Mouse (Mus musculus): ENCODE results near the gene Slc25a28.

Gene Slc25a28

DNA sequence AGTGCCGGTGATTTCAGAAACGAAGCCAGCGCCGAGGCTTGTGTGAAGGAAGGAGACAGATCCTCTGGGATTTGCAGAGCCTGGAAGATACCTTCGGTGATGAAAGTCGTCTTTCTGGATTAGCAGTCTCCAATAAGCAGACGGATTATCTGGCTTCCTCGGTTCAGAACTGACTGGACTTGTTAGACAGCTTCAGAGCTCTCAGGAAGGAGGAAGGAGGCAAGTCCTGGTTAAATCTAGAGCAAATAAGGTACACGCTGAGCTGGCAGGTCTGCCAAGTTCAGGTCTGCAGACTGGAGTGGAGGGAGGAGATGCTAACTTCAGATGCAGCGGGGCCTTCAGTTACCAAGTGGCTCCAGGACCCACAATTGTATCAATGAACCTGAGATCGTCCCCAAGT, 32.8 kb downstream of the Slc25a28 start:
- no peak for DNase-seq (ENCODE audit: low spot score in 2 of 2)

DNA sequence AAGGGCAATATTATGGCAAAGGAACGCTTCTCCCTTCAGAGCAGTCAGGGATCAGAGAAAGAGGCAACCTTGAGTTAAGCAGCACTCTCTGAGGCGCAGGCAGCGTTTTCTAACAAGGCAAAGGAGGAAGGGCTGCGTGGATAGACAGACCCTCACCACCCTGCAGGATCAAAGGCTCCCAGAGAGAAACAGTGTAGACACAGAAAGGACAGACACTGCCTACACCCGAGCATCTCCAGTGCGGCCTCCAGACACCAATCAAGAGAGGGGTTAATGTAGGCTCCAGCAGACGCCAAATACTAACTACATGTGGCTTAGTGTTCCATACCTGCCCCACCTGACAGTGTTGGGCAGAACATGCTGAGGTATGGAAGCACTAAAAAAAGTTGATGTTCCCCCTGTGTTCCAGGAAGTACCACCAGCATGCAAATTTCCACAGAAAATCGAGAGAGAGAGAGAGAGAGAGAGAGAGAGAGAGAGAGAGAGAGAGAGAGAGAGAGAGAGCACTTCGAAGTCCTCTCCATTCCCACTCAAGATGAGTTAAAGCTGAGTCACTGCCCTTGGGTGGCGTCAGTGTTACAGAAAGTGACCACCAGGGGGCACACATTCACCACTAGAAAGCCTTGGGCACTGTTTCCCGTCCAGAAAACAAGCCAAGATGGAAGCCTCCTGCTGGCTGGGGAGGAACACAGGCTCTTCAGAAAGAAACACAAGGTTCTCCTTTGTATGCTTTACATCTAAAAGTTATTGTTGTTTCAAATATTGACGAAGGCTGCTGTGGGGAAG, 44.0 kb downstream of the Slc25a28 start:
- peak; percentile 32 to 63 for DNase-seq (ENCODE audit: low spot score in 2 of 2)

- DNase-seq (ENCODE audit: low spot score in 2 of 2), result no peak
Observed at GRCm38 (mm10) chr19:43629088-43629487, 45.6 kb downstream of the Slc25a28 start.

DNA sequence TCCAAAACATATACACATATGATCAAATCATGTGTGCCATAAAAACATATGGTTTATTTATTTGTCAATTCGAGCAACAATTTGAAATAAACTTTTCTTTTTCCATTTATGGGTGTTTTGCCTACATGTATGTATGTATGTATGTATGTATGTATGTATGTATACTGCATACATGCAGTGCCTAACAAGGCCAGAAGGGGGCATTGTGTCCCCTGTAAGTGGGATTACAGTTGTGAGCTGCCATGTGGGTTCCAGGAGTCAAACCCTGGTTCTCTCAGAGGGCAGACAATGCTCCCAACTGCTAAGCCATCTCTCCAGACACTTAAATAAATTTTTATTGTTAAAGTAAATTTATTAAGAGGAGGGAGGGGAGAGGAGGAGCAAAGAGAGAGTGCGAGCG, 47.3 kb downstream of the Slc25a28 start:
- no peak for DNase-seq (ENCODE audit: low spot score in 2 of 2)

DNA sequence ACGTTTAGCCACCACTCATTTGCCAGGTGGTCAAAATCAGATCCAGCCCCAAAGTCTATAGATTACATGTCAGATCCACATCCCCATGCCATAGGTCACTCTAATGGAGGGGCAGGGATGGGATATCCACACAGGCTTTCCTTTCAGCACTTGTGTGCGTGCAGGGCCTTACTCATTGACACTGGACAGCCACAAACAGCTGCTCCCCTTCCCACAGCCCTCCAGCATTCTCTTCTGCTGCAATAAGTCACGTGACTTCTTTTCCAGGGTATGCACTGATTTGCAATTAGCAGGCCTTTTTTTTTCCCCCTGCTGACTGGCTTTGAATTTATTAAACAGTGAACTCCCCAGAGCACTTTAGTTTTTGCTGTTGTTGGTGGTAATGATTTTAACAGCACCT, 48.5 kb downstream of the Slc25a28 start:
- DNase-seq (ENCODE audit: low spot score in 2 of 2), result no peak

DNA sequence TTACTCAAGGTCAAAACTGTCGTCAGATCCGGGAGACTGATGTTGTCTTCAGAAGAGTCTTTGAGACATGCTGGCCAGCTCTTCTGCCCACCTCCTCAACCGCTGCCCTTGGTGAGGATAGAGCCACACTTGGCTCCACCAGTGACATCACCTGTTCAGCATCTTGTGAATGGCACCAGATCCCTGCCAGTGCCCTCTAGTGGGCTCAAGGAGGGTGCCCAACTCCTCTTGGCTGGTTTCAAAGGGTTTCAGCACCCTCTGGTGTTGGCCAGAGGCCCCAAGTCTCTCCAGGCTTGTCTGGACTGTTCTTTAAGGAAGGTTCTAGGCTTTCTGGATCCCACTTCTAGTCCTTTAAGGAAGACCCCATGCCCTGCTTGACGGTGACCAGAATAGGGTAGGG, 50.8 kb downstream of the Slc25a28 start:
- no peak for DNase-seq (ENCODE audit: low spot score in 2 of 2)

DNA sequence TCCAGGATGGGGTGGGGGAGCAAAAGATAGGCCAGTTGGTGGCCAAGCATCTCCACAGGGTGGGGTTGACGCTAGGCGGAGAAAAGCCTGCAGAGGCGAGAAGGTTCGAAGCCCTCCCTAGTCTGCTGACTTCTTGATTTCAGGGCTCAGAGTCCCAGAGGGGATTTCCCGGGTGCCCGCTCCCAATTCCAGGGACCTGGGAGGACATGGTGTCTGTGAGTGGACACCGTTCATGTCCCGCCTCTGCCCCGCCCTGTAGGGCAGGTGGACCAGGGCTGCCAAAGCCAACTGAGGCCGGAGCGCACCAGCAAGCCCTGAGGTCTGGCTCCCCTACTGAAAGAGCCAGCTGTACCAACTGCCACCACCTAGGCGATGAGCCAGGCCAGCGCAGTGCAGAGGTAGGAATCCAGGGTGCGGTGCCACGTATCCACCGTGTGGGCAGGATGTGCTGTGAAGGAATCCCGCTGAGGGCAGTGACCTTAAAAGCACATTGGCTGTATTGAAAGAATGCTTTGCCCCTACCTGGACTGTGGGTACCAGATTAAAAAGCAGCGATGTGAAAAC, 54.7 kb downstream of the Slc25a28 start:
- no peak for DNase-seq (ENCODE audit: low spot score in 2 of 2)

DNA sequence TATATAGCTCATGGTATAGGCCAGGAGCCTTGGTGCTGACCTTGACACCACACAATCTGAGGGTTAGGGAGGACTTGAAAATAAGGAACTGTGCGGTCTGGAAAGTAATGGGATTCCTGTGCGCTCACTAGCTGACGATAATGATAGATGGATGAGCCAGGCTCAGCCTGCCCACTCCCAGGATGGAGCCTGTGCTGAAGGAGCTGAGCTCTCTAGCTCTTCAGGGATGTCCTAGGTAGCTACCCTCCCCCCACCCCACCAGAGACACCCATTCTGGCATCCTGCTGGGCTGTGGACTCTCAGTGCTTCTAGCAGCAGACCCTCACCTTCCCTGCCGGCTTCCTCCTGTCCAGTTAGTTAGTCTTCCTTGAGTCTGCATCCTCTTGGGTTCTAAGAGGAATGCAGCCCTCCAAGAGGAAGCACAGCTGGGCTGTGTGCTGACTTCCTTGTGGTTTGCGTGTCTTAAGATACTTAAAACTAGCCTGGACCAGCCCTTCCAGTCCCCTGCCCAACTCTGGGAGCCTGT, 56.1 kb downstream of the Slc25a28 start:
- DNase-seq (ENCODE audit: low spot score in 2 of 2), result no peak

DNA sequence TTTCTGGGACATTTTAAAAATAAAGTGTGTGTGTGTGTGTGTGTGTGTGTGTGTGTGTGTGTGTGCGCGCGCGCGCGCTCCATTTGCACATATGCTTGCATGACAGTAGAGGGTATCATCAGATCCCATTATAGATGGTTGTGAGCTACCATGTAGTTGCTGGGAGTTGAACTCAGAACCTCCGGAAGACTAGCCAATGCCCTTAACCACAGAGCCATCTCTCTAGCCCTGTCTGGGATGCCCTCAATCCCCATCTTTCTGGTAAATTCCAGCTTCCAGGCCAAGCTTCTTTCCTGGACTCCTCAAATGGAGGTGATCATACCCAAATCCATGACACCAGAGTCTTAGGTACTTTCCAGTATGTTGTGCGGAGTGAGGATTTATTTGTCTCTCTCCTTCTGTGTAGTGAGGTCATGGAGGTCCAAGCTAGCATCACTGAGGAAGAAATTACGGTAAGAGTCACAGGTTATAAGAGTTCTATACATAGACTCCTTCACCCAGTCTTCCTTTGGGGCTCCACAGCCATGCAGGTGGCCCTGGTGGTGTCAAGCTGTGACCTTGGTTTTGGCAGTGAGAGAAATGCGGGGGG, 56.8 kb downstream of the Slc25a28 start:
- no peak for DNase-seq (ENCODE audit: low spot score in 2 of 2)

DNA sequence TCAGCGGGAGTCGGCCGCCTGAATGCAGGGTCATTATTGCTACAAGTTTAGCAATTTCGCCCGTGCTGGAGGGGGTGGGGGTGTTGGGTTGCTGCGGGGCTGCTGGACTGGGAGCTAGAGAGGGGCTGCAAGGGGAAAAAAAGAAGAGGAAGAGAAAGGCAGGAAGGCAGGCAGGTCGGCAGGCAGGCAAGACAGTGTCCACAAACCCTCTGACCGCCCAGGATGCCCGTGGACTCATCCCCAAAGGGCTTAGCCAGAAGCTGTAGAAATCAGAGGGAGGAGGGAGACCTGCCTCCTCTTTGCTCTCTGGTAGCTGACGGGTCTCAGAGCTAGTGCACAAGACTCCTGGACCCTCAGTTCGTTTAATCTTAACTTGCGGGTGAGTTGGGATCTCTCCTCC, 57.8 kb downstream of the Slc25a28 start:
- DNase-seq (ENCODE audit: low spot score in 2 of 2), result no peak

DNA sequence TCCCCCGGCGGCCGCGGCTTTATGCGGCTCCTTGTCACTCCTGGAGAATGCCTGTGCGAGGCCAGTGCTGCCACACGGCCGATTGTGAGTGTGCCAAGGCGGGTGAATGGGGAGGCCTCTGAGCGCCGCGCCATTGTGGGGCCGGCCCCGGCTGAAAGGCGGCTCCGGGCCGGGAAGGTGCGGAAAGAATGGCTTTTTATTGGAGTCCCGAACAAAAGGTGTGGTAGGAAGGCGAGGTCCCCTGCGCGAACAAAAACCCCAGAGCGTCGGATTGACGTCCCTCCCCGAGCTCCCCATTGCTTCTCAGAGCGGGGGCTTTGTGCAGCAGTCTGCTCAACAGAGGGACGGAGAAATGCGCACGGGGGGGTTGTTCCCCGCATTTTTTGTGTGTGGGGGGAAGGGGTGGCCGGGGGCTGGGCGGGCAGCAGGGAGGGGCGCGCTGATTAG, 58.2 kb downstream of the Slc25a28 start:
- no peak for DNase-seq (ENCODE audit: low spot score in 2 of 2)

- no peak for DNase-seq (ENCODE audit: low spot score in 2 of 2)
Observed at GRCm38 (mm10) chr19:43615571-43616414, 58.9 kb downstream of the Slc25a28 start.

- DNase-seq (ENCODE audit: low spot score in 2 of 2), result no peak
Observed at GRCm38 (mm10) chr19:43615074-43615445, 59.6 kb downstream of the Slc25a28 start.

- no peak for DNase-seq (ENCODE audit: low spot score in 2 of 2)
Observed at GRCm38 (mm10) chr19:43614341-43615073, 60.2 kb downstream of the Slc25a28 start.
